Mouse (Mus musculus): ENCODE results near the gene Itpk1. TPM values are rescaled to one million over a fixed set of nuclear protein-coding genes. Genes with fewer than 3 reads are reported as not detected.

Gene Itpk1
- polyA plus RNA-seq, 1 experiment from 2014 or later: 58.7 TPM

DNA sequence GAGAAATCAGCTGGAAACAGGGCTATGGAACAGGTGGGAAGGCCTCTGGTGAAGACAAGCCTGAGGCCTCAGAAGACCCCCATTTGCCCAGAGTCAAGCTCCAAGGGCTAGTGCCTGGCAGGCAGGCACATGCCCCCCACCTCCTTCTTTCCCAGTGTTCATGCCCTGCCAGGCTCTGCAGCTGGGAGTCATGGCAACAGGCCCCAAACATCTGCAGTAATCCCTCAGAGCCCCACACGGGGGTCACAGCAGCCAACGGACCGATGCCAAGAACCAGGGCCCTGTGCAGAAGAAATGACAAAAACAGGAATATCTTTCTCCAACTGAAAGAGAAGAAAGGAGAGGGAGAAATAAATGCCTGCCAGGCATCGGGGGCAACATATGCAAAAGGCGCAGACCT lies 20.8 kb downstream of the Itpk1 start:
- Histone ChIP-seq H3K27ac (replicated peaks) (peak overlapping the region; percentile 51; the same call in 1 of the 2 replicates), H3K36me3 (no peaks in the 10 kb centered on the region), H3K4me2 (replicated peaks) (no peak overlapping the region), H3K27me3 (no peaks in the 10 kb centered on the region), H3K4me1 (peaks cover 62% of the 10 kb centered on the region), H3K9ac (replicated peaks) (no peak overlapping the region), H3K9me3 (no peaks in the 10 kb centered on the region), H3K4me3 (no peak overlapping the region)
- 30% methylated on average over 5 of the region's 5 CpGs for WGBS
- ATAC-seq (replicated peaks): peak; percentile 47; the same call in 1 of the 2 replicates

DNA sequence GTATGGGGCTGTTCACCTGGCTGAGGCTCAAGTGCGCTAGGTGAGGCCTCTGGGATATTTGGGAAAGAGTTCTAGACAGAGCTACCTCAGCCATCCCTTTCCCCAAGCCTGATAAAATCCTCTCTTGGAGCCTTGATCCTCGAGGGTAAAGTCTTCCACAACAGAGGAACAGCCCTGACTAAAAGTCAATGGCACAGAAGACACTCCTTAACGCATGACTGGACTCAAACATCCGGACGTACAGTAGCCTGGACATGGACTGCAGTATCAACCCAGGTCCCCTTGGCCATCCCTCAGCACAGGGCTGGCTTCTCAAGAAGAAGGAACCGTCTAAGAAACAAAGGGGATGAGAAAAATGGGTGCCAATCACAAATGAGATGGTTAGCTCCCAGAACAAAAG lies 21.3 kb downstream of the Itpk1 start:
- 0 out of 2 replicates have a peak overlapping the region, but pooled peaks have one; percentile 51 for H3K27ac ChIP-seq (replicated peaks)
- peaks cover 67% of the 10 kb centered on the region for H3K4me1 ChIP-seq

DNA sequence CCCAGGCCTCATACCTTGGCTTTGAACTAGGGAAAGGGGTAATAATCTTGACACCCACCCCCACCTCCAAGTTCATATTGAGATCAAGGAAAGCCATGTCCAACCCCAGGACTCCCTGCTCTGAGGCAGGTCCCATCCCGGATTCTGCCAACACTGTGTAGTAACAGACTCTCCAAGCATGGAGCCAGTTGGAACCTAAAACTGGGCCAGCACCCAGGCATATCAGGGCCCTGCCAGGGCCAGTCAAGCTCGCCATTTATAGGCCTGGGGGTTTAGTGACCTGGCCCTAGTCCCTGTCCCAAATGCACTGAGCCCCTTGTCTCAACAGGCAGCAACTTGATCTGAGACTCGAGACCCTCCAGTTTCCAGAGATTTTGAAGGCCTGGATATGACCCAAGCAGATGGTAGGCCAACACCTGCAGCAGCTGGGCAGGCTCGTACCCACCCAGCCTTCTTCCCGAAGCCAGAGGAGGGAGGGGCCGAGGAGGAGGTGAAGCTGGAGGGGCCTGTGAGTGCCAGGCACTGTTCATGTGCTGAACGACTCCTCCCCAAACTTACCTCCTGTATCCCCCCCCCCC lies 21.9 kb downstream of the Itpk1 start:
- 78% methylated on average over 7 of the region's 7 CpGs for WGBS
- no peaks in the 10 kb centered on the region for H3K9me3 ChIP-seq

More for the DNA sequence above, 21.3 kb downstream of the Itpk1 start:
- ATAC-seq (replicated peaks): no peak
- Histone ChIP-seq H3K27me3 (no peaks in the 10 kb centered on the region), H3K9me3 (no peaks in the 10 kb centered on the region), H3K4me2 (replicated peaks) (no peak overlapping the region), H3K36me3 (no peaks in the 10 kb centered on the region), H3K4me3 (no peak overlapping the region), H3K9ac (replicated peaks) (no peak overlapping the region)
- WGBS: 62% methylated on average over 6 of the region's 6 CpGs

DNA sequence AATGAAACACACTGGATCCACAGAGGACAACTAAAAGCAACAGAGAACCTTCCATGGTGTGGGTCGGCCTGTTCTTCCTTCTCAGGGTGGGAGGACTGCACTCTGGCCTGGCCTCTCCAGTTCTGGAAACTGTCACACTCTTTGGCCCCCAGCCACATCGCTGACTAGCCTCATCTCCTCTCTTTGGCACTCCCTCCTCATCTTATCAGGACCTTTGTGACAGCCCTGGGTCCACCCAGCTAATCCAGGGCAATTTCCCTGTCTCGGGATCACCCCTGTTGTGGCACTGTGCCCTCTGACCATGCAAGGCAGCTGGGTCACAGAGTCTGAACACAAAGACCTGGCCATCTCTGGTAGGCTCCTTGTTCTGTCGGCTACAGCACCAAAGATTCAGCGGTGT lies 22.6 kb downstream of the Itpk1 start:
- 92% methylated on average over 5 of the region's 5 CpGs for WGBS
- no peaks in the 10 kb centered on the region for H3K9me3 ChIP-seq
- no peak for ATAC-seq (replicated peaks)
- no peaks in the 10 kb centered on the region for H3K36me3 ChIP-seq
- peaks cover 74% of the 10 kb centered on the region for H3K4me1 ChIP-seq
- no peak overlapping the region for H3K9ac ChIP-seq (replicated peaks)
- no peak overlapping the region for H3K4me3 ChIP-seq
- no peak overlapping the region for H3K4me2 ChIP-seq (replicated peaks)
- H3K27me3 ChIP-seq: no peaks in the 10 kb centered on the region
- H3K27ac ChIP-seq (replicated peaks): no peak overlapping the region

More for the DNA sequence above, 21.9 kb downstream of the Itpk1 start:
- ATAC-seq (replicated peaks): no peak
- Histone ChIP-seq H3K9ac (replicated peaks) (no peak overlapping the region), H3K4me1 (peaks cover 74% of the 10 kb centered on the region), H3K27ac (replicated peaks) (no peak overlapping the region), H3K4me3 (no peak overlapping the region), H3K4me2 (replicated peaks) (no peak overlapping the region), H3K27me3 (no peaks in the 10 kb centered on the region), H3K36me3 (no peaks in the 10 kb centered on the region)

DNA sequence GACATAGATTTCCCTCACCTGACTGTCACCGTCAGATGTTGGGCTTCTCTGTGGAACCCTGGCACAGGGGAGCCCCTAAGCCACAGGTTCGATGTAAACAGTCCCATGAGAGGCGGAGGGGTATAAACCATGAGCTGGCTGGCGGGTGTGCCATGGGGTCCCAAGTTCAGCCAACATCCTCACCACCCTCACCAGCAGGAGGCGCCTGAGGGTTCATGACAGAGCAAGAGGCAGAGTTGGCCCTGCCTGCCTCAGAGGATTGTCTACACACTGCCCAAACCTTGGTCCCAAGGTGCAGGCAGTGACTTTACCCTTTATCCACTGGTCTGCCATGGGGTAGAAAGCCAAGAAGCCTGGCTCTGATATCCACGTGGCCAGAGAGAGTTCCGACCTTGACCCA lies 23.1 kb downstream of the Itpk1 start:
- no peak for ATAC-seq (replicated peaks)
- Histone ChIP-seq H3K9me3 (no peaks in the 10 kb centered on the region), H3K4me1 (peaks cover 74% of the 10 kb centered on the region), H3K4me3 (no peak overlapping the region), H3K27ac (replicated peaks) (no peak overlapping the region), H3K9ac (replicated peaks) (no peak overlapping the region), H3K4me2 (replicated peaks) (no peak overlapping the region), H3K36me3 (no peaks in the 10 kb centered on the region), H3K27me3 (no peaks in the 10 kb centered on the region)
- WGBS: 83% methylated on average over 7 of the region's 7 CpGs

DNA sequence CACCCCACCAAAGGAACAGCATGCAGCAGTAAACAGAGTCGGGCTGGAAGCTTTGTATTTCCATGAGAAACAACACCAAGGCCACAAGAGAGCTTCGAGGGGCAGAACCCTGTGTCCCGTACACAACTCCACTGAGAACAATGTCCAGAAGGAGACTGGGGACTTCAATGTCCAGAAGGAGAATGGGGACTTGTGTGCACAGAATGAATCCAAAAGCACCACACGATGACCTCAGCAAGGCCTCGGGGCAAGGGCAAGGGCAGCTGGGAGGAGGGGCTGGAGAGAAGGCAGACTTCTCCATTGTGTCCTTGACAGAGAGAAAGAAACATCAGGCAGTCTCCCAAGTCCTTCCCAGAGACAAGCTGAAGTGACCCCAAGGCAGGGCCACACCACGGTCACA lies 25.9 kb downstream of the Itpk1 start:
- Histone ChIP-seq H3K27me3 (no peaks in the 10 kb centered on the region), H3K9me3 (no peaks in the 10 kb centered on the region), H3K4me3 (no peak overlapping the region), H3K4me1 (peaks cover 46% of the 10 kb centered on the region), H3K27ac (replicated peaks) (peak overlapping the region; percentile 32; the same call in 1 of the 2 replicates), H3K4me2 (replicated peaks) (no peak overlapping the region), H3K9ac (replicated peaks) (0 out of 2 replicates have a peak overlapping the region, but pooled peaks have one; percentile 3), H3K36me3 (no peaks in the 10 kb centered on the region)
- 19% methylated on average over 6 of the region's 6 CpGs for WGBS
- no peak for ATAC-seq (replicated peaks)

DNA sequence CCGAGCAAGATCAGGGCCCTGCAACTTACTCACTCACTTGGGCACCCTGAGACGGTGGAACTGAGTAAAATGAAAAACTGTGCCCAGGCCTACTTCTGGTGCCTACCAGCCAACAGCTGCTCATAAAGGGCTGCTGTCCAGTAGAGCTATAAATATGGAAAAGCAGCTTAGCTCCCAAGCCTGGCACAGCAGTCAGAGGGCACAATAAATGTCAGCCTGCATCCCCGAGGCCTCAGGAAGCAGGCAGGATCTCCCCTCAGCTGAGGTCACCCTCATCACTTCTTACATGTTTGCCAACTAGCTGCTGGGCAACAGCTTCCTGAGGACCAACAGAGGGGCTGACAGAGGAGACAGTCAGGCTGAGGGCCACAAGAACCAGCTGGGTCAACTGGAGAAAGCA lies 27.6 kb downstream of the Itpk1 start:
- Histone ChIP-seq H3K4me2 (replicated peaks) (no peak overlapping the region), H3K9ac (replicated peaks) (no peak overlapping the region), H3K27ac (replicated peaks) (no peak overlapping the region), H3K36me3 (no peaks in the 10 kb centered on the region), H3K4me3 (no peak overlapping the region), H3K4me1 (peaks cover 35% of the 10 kb centered on the region), H3K9me3 (no peaks in the 10 kb centered on the region), H3K27me3 (no peaks in the 10 kb centered on the region)
- ATAC-seq (replicated peaks): no peak
- 77% methylated on average over 3 of the region's 3 CpGs for WGBS

DNA sequence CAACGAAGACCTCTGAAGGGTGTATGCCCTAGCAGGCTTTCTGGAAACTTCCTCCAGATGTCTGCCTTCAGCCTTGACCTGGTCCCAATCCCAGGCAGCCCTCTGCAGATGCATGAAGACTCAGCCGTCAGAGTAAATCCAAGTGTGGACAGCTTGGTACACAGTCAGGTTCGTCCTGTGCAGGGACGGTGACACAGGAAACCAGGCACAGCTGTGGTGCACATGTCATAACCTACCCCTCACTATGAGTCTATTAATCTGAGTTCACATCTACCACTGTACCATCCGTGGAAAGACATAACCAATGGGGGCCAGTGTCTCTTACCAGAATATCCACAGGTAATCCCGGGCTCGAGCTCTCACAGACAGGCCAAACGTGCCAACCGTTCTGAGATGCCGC lies 30.2 kb downstream of the Itpk1 start:
- ATAC-seq (replicated peaks): no peak
- 96% methylated on average over 10 of the region's 10 CpGs for whole genome bisulfite sequencing
- Histone ChIP-seq H3K27me3 (no peaks in the 10 kb centered on the region), H3K27ac (replicated peaks) (no peak overlapping the region), H3K4me2 (replicated peaks) (no peak overlapping the region), H3K9ac (replicated peaks) (no peak overlapping the region), H3K4me3 (no peak overlapping the region), H3K36me3 (no peaks in the 10 kb centered on the region), H3K9me3 (no peaks in the 10 kb centered on the region), H3K4me1 (peaks cover 29% of the 10 kb centered on the region)

DNA sequence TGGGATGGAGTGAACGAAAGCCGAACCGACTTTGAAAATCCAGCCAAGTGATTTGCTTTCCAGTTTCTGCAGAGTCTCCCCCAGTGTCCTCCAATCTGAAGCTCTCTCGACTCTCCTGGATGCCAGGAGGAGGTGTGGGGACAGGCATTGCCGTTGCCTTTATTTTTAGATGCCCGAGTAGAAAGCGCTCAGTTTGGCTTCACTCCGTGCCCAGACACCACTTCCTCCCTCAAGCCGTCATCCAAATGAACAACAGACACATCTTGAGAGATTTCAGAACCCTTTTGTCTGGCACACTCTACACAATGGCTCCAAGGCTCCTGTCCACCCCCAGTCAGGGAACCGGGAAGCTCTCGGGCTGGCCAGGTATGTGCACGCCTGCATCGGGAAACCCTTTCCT lies 30.6 kb downstream of the Itpk1 start:
- peaks cover 25% of the 10 kb centered on the region for H3K4me1 ChIP-seq
- ATAC-seq (replicated peaks): no peak

DNA sequence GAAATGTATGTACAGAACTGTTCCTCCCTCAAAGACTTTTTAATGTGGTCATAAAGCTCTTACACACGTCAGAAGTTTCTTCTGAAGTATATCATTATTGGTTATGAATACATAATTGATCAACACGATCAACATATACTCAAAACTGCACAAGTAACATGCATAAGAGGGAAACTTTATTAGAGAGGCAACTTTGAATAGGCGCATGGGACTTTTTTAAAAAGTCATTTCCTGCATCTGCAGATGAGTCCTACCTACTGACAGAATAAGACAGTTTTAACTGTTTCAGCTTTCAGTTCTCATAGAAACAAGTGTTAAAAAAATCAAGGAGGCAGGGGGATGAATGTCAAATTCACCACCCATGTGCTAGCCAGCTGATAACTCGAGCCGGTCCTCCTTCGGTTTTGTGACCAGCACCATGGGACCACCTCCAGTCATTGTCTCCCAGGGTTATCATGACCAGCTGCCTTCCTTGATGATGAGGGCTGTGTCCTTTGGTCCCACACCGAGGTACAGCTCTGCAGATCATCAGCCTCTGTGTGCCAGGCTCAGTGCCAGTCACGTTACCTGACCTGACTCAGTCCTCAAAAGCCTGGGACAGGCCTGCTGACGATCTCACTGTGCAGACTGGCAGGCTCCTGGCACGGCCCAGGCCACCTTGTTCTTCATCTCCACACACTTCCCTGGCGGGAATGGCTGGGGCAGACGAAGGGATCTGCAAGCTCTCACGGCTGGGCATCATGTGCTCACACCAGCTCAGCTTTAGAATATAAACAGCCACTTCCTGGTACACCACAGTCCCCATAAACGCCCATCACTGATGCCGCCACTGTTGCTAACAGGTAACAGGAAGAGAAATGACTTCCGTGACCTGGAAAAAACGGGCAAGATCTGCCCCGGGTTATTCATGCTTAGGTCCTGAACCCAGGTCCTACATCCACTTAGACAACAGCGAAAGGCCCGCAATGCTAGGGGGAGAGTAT lies 31.6 kb downstream of the Itpk1 start:
- Histone ChIP-seq H3K27ac (replicated peaks) (no peak overlapping the region), H3K27me3 (no peaks in the 10 kb centered on the region), H3K4me1 (peaks cover 15% of the 10 kb centered on the region), H3K9ac (replicated peaks) (no peak overlapping the region), H3K4me2 (replicated peaks) (no peak overlapping the region), H3K36me3 (no peaks in the 10 kb centered on the region), H3K4me3 (no peak overlapping the region), H3K9me3 (no peaks in the 10 kb centered on the region)
- ATAC-seq (replicated peaks): no peak
- 88% methylated on average over 20 of the region's 20 CpGs for WGBS

More for the DNA sequence above, 30.6 kb downstream of the Itpk1 start:
- no peak overlapping the region for H3K4me2 ChIP-seq (replicated peaks)
- H3K9me3 ChIP-seq: no peaks in the 10 kb centered on the region
- no peaks in the 10 kb centered on the region for H3K27me3 ChIP-seq
- no peak overlapping the region for H3K4me3 ChIP-seq
- no peak overlapping the region for H3K27ac ChIP-seq (replicated peaks)
- H3K36me3 ChIP-seq: no peaks in the 10 kb centered on the region
- H3K9ac ChIP-seq (replicated peaks): no peak overlapping the region
- WGBS: 93% methylated on average over 13 of the region's 13 CpGs

DNA sequence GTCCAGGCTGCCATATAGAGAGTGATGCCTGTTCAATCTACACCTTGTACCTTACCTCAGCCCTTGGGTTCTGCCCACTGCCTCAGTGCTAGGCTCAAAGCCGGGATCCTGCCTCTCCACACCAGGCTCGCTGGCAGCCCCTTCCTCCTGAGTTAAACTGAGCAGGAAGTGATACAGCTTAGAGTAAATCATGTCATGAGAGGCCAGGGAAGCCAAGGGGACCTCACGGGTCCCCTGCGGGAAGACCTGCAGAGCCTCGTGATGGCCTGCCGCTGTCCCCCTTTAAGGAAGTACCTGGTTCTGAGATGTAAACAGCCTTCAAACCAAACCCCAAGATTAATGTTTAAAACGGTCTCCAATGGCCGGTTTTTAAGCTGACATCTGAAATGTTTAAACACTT lies 32.6 kb downstream of the Itpk1 start:
- Histone ChIP-seq H3K27me3 (no peaks in the 10 kb centered on the region), H3K4me1 (peaks cover 12% of the 10 kb centered on the region), H3K4me2 (replicated peaks) (no peak overlapping the region), H3K9me3 (no peaks in the 10 kb centered on the region), H3K36me3 (no peaks in the 10 kb centered on the region), H3K27ac (replicated peaks) (no peak overlapping the region), H3K4me3 (no peak overlapping the region), H3K9ac (replicated peaks) (no peak overlapping the region)
- ATAC-seq (replicated peaks): no peak
- 81% methylated on average over 8 of the region's 8 CpGs for WGBS

DNA sequence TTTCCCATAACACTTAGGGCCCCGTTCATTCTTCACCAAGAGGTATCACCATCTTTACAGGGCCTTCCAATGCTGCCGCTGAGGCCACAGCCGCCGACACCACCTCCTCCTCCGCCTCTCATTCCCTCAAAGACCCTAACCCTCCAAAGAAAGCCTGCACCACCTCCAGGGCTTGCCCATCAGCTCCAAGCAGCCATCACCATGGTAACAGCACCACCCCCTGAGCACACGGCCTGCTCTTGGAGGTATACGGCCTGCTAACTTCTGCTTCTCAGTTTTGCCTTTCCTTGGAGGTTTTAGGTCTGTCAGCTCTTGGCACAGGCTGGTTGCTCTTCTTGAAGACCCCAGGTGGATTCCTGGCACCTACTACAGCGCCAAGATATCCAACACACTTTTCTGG lies 33.9 kb downstream of the Itpk1 start:
- Histone ChIP-seq H3K4me3 (no peak overlapping the region), H3K9ac (replicated peaks) (no peak overlapping the region), H3K27me3 (no peaks in the 10 kb centered on the region), H3K27ac (replicated peaks) (no peak overlapping the region), H3K9me3 (no peaks in the 10 kb centered on the region), H3K4me2 (replicated peaks) (no peak overlapping the region), H3K36me3 (no peaks in the 10 kb centered on the region), H3K4me1 (peaks cover 12% of the 10 kb centered on the region)
- 26% methylated on average over 8 of the region's 8 CpGs for WGBS
- 0 out of 2 replicates have a peak, but pooled peaks have one; percentile 34 for ATAC-seq (replicated peaks)
